Mouse (Mus musculus) midbrain, embryonic 15.5 days (tissue): ENCODE data around the gene Psmd5. TPM values are rescaled to one million over a fixed set of nuclear protein-coding genes. Genes with fewer than 3 reads are reported as not detected.

Source experiments
- ATAC-seq: fragments of 200-750 bp; cut with Nextera tagmentation; replicated peaks from 2 replicates; pipeline ENCODE4 v1.8.0; 2017; ENCODE audit warnings: moderate TSS enrichment
- H3K27ac ChIP-seq: fragments of 300-500 bp; sonication (generic); 2 replicates; pipeline ENCODE4 v1.5.1; 2015; ENCODE audit warnings: mild to moderate bottlenecking, inconsistent platforms
- H3K27me3 ChIP-seq: fragments of 300-500 bp; sonication (generic); replicated peaks from 2 replicates; pipeline ENCODE4 v1.6.1; 2015; ENCODE audit warnings: inconsistent platforms
- H3K36me3 ChIP-seq: fragments of 300-500 bp; sonication (generic); replicated peaks from 2 replicates; pipeline ENCODE4 v1.6.1; 2015; ENCODE audit warnings: inconsistent platforms
- H3K4me1 ChIP-seq: fragments of 300-500 bp; sonication (generic); 2 replicates; pipeline ENCODE4 v1.6.1; 2015; ENCODE audit warnings: inconsistent platforms
- H3K4me2 ChIP-seq: fragments of 300-500 bp; sonication (generic); 2 replicates; pipeline ENCODE4 v1.6.1; 2015; ENCODE audit warnings: inconsistent platforms, mild to moderate bottlenecking, moderate library complexity
- H3K4me3 ChIP-seq: fragments of 300-500 bp; sonication (generic); 2 replicates; pipeline ENCODE4 v1.5.1; 2015; ENCODE audit warnings: mild to moderate bottlenecking, inconsistent platforms
- H3K9ac ChIP-seq: fragments of 300-500 bp; sonication (generic); 2 replicates; pipeline ENCODE4 v1.6.1; 2015; ENCODE audit warnings: mild to moderate bottlenecking, inconsistent platforms
- H3K9me3 ChIP-seq: fragments of 300-500 bp; sonication (generic); 2 replicates; pipeline ENCODE4 v1.6.1; 2016; ENCODE audit warnings: inconsistent platforms
- WGBS: fragments of 180-500 bp; shearing (Covaris S2); methylation state at CpG from one replicate; pipeline ENCODE4 v1.1.7; 2015; ENCODE audit warnings: mixed read lengths; 5-methylcytosine and 5-hydroxymethylcytosine counted together
- polyA plus RNA-seq: library from polyadenylated mRNA; unstranded; fragments of >200 nt; fragmentation: Nextera tagmentation; extraction: Ambion mirVana; gene quantifications from 2 replicates; pipeline ENCODE4 v1.2.1, GENCODE M21; 2015

The Psmd5 gene
- polyA plus RNA-seq, 1 experiment from 2014 or later = 102 TPM

DNA sequence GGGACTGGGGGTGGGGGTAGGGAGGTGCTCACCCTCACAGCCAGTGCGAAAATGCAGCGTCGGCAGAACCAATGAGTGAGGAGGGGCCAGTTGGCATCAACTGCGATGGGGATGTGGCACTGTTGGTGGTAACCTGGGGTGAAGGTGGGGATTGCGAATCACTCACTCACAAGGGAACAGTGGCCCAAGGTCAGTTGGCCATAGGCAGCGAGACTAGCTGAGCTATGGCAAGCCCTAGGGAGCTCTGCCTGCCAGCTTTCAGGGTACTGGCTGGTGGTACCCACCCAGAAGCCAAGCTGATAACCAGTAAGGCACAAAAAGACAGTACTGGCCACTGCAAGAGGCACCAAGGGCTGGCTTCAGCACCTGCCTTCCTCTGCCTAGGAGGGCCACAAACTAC is 31.7 kb upstream of the Psmd5 start:
- 81% methylated on average over 6 of the region's 6 CpGs for WGBS
- no peaks in the 10 kb centered on the region for H3K36me3 ChIP-seq
- ATAC-seq = no peak
- H3K4me3 ChIP-seq = no peak overlapping the region
- peaks cover 12% of the 10 kb centered on the region for H3K4me1 ChIP-seq
- no peaks in the 10 kb centered on the region for H3K9me3 ChIP-seq
- no peaks in the 10 kb centered on the region for H3K27me3 ChIP-seq
- no peak overlapping the region for H3K4me2 ChIP-seq
- no peak overlapping the region for H3K27ac ChIP-seq
- no peak overlapping the region for H3K9ac ChIP-seq

DNA sequence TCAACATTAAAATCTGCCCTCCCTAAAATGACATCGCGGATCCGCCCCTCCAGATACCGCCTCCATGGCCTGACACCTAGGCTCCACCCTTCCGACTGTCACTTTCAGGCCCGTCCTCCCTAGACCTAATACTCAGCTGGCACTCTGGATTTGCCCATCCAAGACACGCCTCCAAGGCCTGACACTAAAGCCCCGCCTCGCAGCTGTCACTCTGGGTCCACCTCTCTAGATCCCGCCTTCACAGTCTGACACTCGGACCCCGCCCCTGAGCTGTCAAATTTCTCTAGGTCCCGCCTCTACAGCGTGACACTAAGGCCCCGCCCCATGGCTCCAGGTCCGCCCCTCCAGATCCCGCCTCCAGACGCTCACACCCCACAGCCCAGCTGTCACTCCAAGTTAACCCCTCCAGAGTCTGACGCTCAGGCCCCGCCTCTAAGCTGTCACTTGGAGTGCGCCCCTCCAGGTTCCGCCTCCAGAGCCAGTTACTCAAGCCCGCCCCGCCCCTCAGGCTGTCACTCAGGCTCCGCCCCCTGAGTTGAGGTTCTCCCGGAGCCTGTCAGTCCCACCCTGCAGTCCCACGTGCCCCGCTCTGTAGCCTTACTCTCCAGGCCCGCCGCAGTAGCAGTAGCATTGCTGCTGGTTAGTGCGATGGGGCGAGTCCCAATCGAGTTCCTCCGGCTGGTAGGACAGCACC is 30.2 kb upstream of the Psmd5 start:
- H3K4me1 ChIP-seq = peaks cover 12% of the 10 kb centered on the region
- H3K9ac ChIP-seq = peak overlapping the region; percentile 50; the same call in 1 of the 2 replicates
- H3K27ac ChIP-seq = peak overlapping the region; percentile 75
- H3K36me3 ChIP-seq = no peaks in the 10 kb centered on the region
- no peaks in the 10 kb centered on the region for H3K9me3 ChIP-seq
- ATAC-seq = peak; percentile 96
- H3K4me2 ChIP-seq = peak overlapping the region; percentile 67
- peak overlapping the region; percentile 39 for H3K4me3 ChIP-seq
- no peaks in the 10 kb centered on the region for H3K27me3 ChIP-seq
- under 1% methylated on average over 34 of the region's 34 CpGs for WGBS

DNA sequence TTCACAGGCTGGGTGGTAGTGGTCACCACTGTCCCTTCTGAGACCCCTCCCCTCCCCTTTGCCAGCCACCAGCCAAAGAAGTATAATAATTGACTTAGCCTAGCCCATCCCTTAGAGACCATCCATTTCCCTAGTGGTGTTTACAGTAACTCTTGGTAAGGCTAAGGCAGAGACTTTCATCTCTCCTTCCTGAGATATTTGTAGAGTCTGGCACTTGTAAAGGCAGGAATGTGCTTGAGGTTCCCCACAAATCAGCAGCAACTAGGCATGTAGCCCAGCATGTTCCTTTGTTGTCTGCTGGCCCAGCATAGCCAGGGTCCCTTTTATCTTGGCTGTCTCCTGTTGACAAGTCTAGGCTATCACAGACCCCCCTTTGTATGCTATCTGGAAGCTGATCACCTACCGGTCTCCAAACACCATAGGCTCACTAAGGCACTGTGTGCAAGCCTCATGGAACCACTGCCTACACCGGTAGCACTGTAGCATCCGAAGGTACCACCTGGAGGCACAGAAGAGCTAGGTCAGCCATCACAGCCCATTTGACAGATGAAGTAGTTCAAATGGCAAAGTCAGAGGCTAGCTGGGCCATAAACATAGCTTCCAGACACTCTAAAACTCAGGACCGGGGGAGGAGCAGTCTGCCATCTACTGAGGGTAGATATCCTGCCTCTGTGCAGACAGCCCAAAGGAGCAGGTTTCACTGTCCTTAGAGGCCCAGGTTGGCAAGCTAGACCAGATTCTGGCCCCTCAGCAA is 29.1 kb upstream of the Psmd5 start:
- Histone ChIP-seq H3K36me3 (no peaks in the 10 kb centered on the region), H3K27ac (peak overlapping the region; percentile 75), H3K27me3 (no peaks in the 10 kb centered on the region), H3K9ac (no peak overlapping the region), H3K4me3 (peak overlapping the region; percentile 39; the same call in 1 of the 2 replicates), H3K9me3 (no peaks in the 10 kb centered on the region), H3K4me2 (peak overlapping the region; percentile 67), H3K4me1 (peaks cover 12% of the 10 kb centered on the region)
- ATAC-seq = no peak
- WGBS = 81% methylated on average over 4 of the region's 4 CpGs

DNA sequence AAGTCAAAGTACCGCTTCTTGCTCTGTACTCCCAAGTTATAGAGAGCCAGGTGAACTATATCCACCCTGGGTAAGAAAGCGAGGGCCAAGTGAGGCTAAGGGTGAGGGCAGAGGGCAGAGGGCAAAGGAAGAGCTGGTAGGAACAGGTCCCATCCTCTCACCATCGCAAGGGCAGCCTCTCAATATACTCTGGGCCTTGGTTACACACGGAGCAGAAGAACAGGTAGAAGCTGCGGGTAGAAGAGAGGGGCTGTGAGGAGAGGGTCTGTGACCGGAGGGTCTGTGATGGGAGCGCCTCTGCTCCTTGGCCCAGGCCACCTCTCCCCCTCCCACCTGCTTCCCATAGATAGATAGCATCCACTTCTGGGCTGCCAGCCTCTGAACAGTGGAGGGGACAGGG is 28.4 kb upstream of the Psmd5 start:
- no peak for ATAC-seq
- Histone ChIP-seq H3K36me3 (no peaks in the 10 kb centered on the region), H3K4me2 (no peak overlapping the region), H3K27ac (no peak overlapping the region), H3K9ac (no peak overlapping the region), H3K27me3 (no peaks in the 10 kb centered on the region), H3K4me3 (no peak overlapping the region), H3K4me1 (peaks cover 12% of the 10 kb centered on the region), H3K9me3 (no peaks in the 10 kb centered on the region)
- 92% methylated on average over 7 of the region's 7 CpGs for WGBS

DNA sequence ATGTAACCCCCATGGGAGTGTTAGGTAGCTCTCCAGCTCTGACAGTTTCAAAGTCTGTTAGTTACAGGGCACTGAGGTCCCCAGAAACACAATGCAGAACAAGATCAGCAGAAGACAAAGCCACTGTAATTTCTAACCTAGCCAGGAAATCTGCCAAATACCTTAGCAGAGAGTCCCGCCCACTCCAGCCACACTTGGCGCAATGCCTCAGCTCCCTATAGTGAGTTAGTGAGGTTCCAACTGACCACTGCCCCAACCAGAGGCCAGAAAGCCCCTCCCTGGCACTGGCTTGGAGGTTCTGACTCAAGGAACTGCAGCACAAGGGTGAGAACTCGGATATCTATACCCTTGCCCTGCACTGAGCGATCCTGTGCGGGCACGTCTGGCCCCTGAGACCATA is 28.0 kb upstream of the Psmd5 start:
- no peak for ATAC-seq
- no peaks in the 10 kb centered on the region for H3K27me3 ChIP-seq
- peaks cover 12% of the 10 kb centered on the region for H3K4me1 ChIP-seq
- H3K4me3 ChIP-seq = no peak overlapping the region
- no peak overlapping the region for H3K4me2 ChIP-seq
- no peaks in the 10 kb centered on the region for H3K36me3 ChIP-seq
- no peak overlapping the region for H3K27ac ChIP-seq
- no peak overlapping the region for H3K9ac ChIP-seq
- WGBS = 88% methylated on average over 6 of the region's 6 CpGs
- H3K9me3 ChIP-seq = no peaks in the 10 kb centered on the region

DNA sequence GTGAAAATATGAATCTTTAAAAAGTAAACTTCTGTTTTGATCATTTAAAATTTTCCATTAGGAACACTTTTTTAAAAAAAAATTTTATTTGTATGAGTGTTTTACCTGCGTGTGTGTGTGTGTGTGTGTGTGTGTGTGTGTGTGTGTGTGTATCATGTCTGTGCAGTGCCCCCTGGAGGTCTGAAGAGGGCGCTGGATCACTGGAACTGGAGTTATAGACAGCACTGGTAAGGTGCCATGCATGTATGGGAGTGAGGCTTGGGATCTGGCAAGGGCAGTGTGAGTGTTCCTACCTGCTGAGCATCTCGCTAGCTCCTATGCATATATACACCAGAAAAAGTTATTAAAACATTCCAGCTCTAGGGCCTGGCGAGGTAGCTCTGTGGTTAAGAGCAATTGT is 27.0 kb upstream of the Psmd5 start:
- H3K27me3 ChIP-seq = no peaks in the 10 kb centered on the region
- no peak overlapping the region for H3K9ac ChIP-seq
- no peak overlapping the region for H3K27ac ChIP-seq
- WGBS = 83% methylated on average over 4 of the region's 4 CpGs
- H3K4me3 ChIP-seq = no peak overlapping the region
- H3K9me3 ChIP-seq = no peaks in the 10 kb centered on the region
- H3K4me2 ChIP-seq = no peak overlapping the region
- peaks cover 12% of the 10 kb centered on the region for H3K4me1 ChIP-seq
- no peak for ATAC-seq
- H3K36me3 ChIP-seq = no peaks in the 10 kb centered on the region

DNA sequence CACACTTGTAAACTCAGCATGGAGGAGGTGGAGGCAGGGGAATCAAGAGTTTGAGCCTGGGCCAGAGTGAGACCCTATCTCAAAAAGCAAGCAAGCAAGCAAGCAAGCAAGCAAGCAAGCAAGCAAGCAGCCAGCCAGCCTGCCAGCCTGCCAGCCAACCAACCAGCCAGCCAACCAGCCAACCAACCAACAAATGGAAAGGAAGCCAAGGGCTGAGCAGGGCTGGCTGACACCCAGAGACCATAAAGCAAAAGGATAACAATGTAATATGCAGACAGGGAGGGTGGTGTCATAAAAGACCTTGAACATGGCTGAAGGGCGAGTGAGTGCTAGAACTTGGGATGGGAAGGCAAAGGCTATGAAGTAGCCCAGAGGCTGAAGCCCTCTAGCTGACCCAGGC is 25.6 kb upstream of the Psmd5 start:
- Histone ChIP-seq H3K9ac (no peak overlapping the region), H3K4me2 (no peak overlapping the region), H3K4me3 (no peak overlapping the region), H3K27me3 (no peaks in the 10 kb centered on the region), H3K9me3 (no peaks in the 10 kb centered on the region), H3K36me3 (no peaks in the 10 kb centered on the region), H3K27ac (no peak overlapping the region), H3K4me1 (peaks cover 11% of the 10 kb centered on the region)
- 75% methylated on average over 1 of the region's 1 CpGs for WGBS
- no peak for ATAC-seq

DNA sequence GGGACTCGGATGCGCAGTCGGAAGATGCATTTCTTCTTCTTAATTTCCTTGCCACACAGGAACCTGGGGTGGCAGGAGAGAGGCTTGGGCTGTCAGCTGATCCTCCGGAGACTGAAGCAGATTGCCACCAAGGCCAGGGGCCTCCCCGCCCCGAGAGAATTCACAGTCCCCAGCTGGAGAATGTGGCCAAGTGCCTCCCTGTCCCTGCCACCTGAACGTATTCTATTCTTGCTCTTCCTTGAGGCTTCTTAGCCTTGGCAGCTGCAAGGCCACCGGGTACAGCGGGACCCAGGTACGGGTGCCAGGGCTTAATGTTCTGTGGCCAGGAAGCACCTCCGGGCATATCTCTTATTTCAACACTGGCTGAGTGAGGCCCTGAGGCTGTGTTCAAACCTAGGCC is 24.9 kb upstream of the Psmd5 start:
- no peak for ATAC-seq
- Histone ChIP-seq H3K9ac (no peak overlapping the region), H3K4me3 (no peak overlapping the region), H3K27me3 (no peaks in the 10 kb centered on the region), H3K9me3 (no peaks in the 10 kb centered on the region), H3K27ac (no peak overlapping the region), H3K4me2 (no peak overlapping the region), H3K36me3 (no peaks in the 10 kb centered on the region), H3K4me1 (peaks cover 9% of the 10 kb centered on the region)
- 84% methylated on average over 11 of the region's 11 CpGs for WGBS

DNA sequence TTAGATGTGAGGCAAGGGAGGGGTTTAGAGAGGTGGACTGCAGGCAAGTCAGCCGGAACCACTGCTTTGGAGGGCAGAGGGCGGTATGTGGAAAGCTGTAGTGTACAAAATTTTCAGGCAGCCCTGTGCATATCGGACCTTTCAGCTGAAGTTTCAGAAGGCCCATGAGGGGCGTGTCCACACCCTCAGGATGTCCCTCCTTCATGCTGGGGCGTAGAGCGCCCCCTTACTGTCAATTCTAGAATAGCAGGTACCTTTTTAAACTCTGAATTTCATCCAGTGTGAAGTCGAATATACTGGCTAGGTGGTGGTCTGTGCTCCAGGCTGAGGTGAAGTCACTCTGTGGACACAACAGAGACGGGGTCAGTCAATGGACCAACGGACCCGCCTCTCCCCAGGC is 23.1 kb upstream of the Psmd5 start:
- no peaks in the 10 kb centered on the region for H3K4me1 ChIP-seq
- no peak overlapping the region for H3K4me2 ChIP-seq
- no peaks in the 10 kb centered on the region for H3K9me3 ChIP-seq
- no peak overlapping the region for H3K9ac ChIP-seq
- H3K27ac ChIP-seq = no peak overlapping the region
- no peak for ATAC-seq
- H3K4me3 ChIP-seq = no peak overlapping the region
- H3K27me3 ChIP-seq = no peaks in the 10 kb centered on the region
- WGBS = 28% methylated on average over 10 of the region's 10 CpGs
- H3K36me3 ChIP-seq = no peaks in the 10 kb centered on the region

DNA sequence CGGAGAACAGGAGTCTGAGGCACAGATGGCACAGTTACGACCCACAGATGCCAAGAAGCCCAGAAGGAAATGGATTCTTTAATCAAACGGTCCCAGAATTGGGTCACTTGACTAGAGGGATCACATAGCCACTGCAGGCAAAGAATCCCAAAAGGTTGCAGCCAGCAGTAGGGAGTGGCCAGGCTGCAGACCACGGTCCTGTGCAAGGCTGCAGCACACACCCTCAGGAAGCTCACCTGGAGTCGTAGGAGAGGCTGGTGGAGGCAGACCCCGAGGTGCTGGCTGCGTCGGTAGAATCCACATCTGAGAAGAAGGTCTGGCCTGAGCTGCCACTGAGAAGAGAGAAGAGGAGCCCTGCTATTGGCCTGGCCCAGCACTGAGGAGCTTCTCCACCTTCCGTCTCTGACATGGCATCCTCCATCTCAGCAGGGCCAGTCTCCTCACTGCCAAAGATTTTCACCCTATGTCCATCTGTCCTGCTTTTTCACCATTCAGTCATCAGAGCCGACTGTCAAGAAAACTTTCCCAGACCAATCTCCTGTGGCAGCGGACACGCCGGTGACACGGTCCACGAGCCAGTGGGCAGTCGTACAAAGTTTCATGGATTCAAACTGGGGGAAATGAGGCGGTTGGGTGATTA is 22.2 kb upstream of the Psmd5 start:
- no peaks in the 10 kb centered on the region for H3K36me3 ChIP-seq
- no peak overlapping the region for H3K9ac ChIP-seq
- no peak overlapping the region for H3K4me2 ChIP-seq
- no peaks in the 10 kb centered on the region for H3K27me3 ChIP-seq
- 85% methylated on average over 17 of the region's 17 CpGs for WGBS
- H3K27ac ChIP-seq = no peak overlapping the region
- H3K9me3 ChIP-seq = no peaks in the 10 kb centered on the region
- H3K4me1 ChIP-seq = no peaks in the 10 kb centered on the region
- no peak for ATAC-seq
- no peak overlapping the region for H3K4me3 ChIP-seq

DNA sequence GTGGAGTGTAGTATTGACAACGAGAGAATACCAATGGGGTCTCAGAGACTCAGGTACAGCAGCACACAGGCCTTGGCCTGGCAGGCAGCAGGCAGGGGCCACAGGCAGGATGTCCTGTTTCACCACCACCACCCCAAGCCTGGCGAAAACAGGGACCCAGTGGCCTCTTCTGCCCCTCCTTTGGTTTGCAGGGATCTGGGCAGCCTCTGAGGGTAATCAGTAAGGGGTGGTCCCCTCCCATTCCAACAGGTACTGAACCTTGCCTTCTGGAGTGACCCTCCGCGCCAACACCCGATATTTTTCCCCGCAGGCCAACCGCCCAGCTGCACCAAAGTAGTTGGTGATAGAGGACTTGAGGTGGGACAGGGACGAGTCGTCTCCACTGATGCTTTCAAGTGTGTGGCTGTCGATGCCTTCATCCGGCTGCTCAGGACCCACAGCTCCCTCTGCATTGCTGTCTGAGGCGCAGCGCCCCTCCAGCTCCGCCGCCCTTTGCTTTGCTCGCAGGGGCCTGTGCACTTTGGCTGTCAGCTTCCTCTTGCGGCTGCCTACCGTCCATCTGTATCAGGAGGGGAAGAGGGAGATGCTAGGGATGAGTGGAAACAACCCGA is 20.8 kb upstream of the Psmd5 start:
- Histone ChIP-seq H3K27ac (no peak overlapping the region), H3K9me3 (no peaks in the 10 kb centered on the region), H3K9ac (no peak overlapping the region), H3K4me3 (no peak overlapping the region), H3K36me3 (no peaks in the 10 kb centered on the region), H3K4me1 (no peaks in the 10 kb centered on the region), H3K4me2 (no peak overlapping the region), H3K27me3 (no peaks in the 10 kb centered on the region)
- ATAC-seq = no peak
- 81% methylated on average over 19 of the region's 19 CpGs for whole genome bisulfite sequencing

DNA sequence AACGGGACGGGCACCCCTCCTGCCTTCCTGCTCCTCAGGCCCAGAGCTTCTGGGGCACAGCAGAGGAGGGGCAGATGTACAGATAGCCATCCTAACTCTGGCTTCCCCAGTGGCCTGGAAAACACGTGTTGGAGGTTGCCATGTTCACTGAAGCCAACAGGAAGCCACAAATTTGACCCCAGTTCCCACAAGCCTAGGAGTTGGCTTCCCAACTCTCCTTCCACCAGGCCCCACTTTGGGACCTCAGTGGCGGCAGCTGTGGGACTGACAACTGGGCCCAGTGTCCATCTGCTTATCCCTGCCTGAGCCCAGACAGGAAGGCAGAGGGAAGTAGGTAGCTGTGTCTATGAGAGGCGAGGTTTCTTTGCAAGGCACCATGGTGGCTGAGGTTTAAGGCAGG is 19.2 kb upstream of the Psmd5 start:
- no peaks in the 10 kb centered on the region for H3K36me3 ChIP-seq
- H3K27me3 ChIP-seq = no peaks in the 10 kb centered on the region
- no peaks in the 10 kb centered on the region for H3K4me1 ChIP-seq
- H3K9me3 ChIP-seq = no peaks in the 10 kb centered on the region
- H3K4me2 ChIP-seq = no peak overlapping the region
- H3K27ac ChIP-seq = no peak overlapping the region
- WGBS = 82% methylated on average over 5 of the region's 5 CpGs
- H3K9ac ChIP-seq = no peak overlapping the region
- no peak for ATAC-seq
- H3K4me3 ChIP-seq = no peak overlapping the region
